Mouse (Mus musculus): ENCODE data around the gene Cytip.

- TF ChIP-seq EP300 (IDR thresholded peaks at IDR 0.05; ENCODE audit: low read depth) (no peak), CTCF (IDR thresholded peaks at IDR 0.05; ENCODE audit: low read depth) (no peak)
These were observed 39.8 kb downstream of the Cytip start for GRCm38 (mm10) chr2:58155271-58156107.

Measured in liver, embryonic 14.5 days (tissue).